Mouse (Mus musculus) spleen, adult 2 months (tissue): ENCODE measurements around the gene Efna4.

Source experiments
- CTCF ChIP-seq: fragments of 200-500 bp; IDR thresholded peaks from 2 replicates; pipeline ENCODE4 v1.5.1; 2011; ENCODE audit warnings: mild to moderate bottlenecking, inconsistent platforms; ENCODE audit not compliant: insufficient read depth, insufficient read length, insufficient replicate concordance; ENCODE audit errors: extremely low read depth
- POLR2A ChIP-seq: fragments of 200-500 bp; IDR thresholded peaks from 2 replicates; pipeline ENCODE4 v1.6.1; 2011; ENCODE audit warnings: low read depth, low read length, inconsistent platforms

GRCm38 (mm10) chr3:89322131-89322500 is 15.7 kb downstream of the Efna4 start:
- TF ChIP-seq CTCF (no peak), POLR2A (no peak)
